Mouse (Mus musculus) splenic B cell, adult 2 months (primary cell): ENCODE results near the gene Fn1.

Experiments used
- DNase-seq: peaks from one replicate; pipeline ENCODE4 v3.0.0-alpha.2; 2011; ENCODE audit warnings: low read depth, low spot score
- H3K27me3 ChIP-seq: 2 replicates; pipeline ENCODE4 v1.6.1; 2012; ENCODE audit warnings: mild to moderate bottlenecking, low read length, moderate library complexity, mixed read lengths; ENCODE audit not compliant: control insufficient read depth, poor library complexity, insufficient read depth, severe bottlenecking
- H3K36me3 ChIP-seq: 2 replicates; pipeline ENCODE4 v1.6.1; 2012; ENCODE audit warnings: mild to moderate bottlenecking, low read length, moderate library complexity, mixed read lengths; ENCODE audit not compliant: control insufficient read depth, poor library complexity, insufficient read depth, severe bottlenecking

The Fn1 gene

DNA sequence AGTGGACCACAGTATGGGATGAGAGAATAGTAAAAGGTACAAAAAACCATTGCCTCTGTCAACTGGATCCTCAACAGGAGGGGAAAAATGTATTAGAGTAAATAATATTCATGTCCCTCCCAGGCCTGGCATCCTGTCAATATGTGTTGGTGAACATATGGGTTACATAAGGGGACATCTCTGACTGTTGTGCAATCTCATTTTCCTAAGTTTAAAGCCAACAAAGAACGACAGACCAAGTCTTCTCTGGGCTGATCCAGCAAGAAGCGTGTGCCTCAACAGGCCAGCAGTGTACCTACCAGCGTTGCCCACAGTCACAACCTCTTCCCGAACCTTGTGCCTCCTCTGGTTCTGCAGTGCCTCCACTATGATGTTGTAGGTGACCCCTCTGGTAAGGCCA, 57.6 kb downstream of the Fn1 start:
- no peak for DNase-seq
- no peaks in the 10 kb centered on the region for H3K27me3 ChIP-seq
- H3K36me3 ChIP-seq: no peaks in the 10 kb centered on the region; the same call in 1 of the 2 replicates

DNA sequence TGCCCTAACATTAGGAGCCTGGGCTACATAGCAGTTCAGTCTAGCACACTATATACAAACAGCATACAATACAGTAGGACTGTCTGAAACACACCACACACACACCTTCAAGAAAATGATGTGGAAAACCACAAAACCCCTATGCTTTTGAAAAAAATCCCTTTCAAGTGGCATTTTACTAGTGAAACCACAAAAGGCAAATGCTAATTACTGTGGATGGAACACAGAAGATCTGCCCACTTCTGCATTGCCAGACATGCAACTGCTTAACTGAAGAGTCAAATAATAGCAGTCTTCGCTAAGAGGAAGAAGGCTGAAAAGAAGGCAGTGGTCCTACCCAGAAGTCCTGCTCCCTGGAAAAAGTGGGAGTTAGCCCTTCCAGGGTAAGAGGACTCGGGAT, 58.7 kb downstream of the Fn1 start:
- no peak for DNase-seq
- Histone ChIP-seq H3K27me3 (no peaks in the 10 kb centered on the region), H3K36me3 (no peaks in the 10 kb centered on the region; the same call in 1 of the 2 replicates)

DNA sequence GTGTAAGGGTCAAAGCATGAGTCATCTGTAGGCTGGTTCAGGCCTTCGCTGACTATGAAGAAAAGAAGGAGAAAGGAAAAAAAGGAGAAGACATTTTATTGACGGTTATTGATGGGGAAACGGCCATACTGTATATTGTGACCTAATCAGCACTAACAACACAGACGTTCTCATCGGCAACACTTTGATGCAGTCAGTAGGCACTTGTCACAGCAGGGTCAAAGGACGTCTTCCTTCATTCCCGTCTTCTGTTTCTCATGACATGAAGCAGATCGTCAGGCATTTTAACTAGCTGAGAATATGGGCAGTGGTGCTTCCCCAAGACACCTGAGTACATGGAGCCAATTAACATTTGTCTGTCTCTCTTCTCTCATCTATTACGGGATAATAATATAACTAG, 59.8 kb downstream of the Fn1 start:
- no peak for DNase-seq
- Histone ChIP-seq H3K36me3 (no peaks in the 10 kb centered on the region; the same call in 1 of the 2 replicates), H3K27me3 (no peaks in the 10 kb centered on the region)

DNA sequence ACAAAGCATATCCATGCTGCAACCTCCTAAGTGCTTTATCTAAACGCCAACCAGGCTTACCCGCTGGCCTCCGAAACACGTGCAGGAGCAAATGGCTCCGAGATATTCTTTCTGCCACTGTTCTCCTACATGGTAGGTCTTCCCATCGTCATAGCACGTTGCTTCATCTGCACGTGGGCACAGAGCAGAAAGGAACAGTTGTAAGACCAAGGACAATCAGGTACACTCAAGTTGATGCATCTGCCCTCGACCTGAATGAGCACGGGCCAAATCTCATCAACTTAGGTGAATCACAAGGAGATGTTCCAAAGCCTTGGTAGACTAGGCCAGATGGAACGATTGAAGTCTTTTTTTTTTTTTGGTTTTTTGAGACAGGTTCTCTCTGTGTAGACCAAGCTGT, 63.0 kb downstream of the Fn1 start:
- no peak for DNase-seq
- H3K27me3 ChIP-seq: no peaks in the 10 kb centered on the region
- H3K36me3 ChIP-seq: no peaks in the 10 kb centered on the region

DNA sequence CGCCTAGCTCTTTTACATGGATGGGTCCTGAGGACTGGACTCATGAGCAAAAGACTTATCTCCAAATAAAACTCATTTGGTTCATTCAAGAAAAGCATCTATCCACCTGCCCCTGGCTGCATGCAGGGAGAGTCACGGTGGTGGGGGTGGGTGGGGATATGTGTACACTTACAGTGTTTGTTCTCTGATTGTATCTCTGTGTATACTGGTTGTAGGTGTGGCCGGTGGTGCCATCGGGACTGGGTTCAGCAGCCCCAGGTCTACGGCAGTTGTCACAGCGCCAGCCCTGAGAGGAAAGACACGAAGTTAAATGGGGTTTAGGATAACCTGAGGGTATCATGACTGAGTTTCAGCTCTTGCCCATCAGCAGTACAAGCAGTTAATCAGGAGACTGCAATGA, 66.3 kb downstream of the Fn1 start:
- Histone ChIP-seq H3K27me3 (no peaks in the 10 kb centered on the region; the same call in 1 of the 2 replicates), H3K36me3 (no peaks in the 10 kb centered on the region)
- DNase-seq: no peak

DNA sequence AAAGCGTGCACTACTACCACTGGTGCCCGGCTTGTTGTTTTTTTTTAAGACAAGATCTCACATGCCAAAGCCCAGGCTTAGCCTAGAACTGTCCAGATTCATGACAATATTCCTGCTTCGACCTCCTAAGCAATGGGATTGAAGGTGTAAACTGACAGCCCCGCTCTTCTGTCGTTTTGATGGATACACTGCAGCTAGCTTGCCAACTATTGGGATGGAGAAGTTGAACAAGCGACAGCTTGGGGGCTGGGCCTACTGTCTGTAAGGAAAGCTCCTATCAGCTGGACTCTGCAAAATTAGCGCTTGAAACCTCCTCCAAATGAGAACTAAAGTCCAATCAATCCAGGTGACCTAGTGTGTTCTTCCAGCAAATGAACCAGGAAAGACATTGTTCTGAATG, 69.1 kb downstream of the Fn1 start:
- no peak for DNase-seq
- Histone ChIP-seq H3K27me3 (no peaks in the 10 kb centered on the region; the same call in 1 of the 2 replicates), H3K36me3 (peaks cover 2% of the 10 kb centered on the region; the same call in 1 of the 2 replicates)

DNA sequence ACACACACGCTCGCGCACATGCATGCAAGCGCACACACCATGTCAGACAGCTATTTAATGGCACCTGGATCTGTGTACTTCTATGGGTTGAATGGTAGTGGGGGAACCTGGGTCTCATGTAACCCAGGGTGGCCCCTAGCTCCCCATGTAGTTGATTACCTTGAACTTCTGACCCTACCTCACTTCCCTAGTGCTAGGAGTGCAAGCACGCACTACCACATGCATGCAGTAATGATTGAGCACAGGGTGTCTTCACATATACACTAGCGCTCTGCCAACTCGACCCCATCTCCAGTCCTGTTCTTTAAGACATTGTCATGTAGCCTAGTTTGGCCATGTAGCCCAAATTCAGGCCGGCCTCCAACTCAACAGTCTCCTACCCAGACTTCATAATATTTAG, 69.7 kb downstream of the Fn1 start:
- H3K36me3 ChIP-seq: peaks cover 5% of the 10 kb centered on the region
- DNase-seq: no peak
- H3K27me3 ChIP-seq: no peaks in the 10 kb centered on the region; the same call in 1 of the 2 replicates

DNA sequence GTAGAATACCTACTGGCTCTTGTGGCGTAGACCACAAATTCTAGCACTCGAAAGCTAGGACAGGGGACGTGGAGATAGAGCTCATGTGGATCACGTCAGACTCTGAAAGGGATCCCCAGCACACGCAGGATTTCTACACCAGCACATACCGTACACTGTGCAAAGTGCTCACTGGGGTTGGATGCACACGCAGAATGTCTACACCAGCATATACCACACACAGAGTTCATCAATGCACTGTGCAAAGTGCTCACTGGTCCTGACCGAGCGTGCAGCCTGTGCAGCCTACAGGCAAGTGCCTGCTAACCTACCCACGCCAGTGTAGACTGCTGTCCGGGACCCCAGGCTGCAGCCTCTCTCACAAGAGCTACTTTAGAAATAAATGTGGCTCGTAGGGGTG, 72.6 kb downstream of the Fn1 start:
- peaks cover 14% of the 10 kb centered on the region for H3K36me3 ChIP-seq
- no peak for DNase-seq
- no peaks in the 10 kb centered on the region; the same call in 1 of the 2 replicates for H3K27me3 ChIP-seq

DNA sequence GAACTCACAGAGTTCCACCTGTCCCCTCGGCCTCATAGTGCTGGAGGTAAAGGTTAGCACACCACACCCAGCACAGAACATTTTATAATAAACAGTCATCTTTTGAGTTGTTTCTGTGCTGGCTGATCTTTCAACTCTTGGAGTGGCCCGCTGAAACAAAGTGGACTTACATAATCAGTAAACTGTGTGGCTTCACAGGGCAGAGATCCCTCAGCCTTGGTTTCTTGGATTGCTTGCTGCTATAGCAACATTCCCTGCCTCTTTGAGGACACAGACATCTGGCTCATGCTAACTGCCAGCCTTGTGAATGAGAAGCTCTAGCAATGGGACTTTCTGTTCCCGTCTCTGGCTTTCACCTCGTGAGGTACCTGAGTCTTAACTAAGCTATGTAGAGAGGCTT, 73.5 kb downstream of the Fn1 start:
- Histone ChIP-seq H3K36me3 (peaks cover 16% of the 10 kb centered on the region), H3K27me3 (no peaks in the 10 kb centered on the region; the same call in 1 of the 2 replicates)
- no peak for DNase-seq

DNA sequence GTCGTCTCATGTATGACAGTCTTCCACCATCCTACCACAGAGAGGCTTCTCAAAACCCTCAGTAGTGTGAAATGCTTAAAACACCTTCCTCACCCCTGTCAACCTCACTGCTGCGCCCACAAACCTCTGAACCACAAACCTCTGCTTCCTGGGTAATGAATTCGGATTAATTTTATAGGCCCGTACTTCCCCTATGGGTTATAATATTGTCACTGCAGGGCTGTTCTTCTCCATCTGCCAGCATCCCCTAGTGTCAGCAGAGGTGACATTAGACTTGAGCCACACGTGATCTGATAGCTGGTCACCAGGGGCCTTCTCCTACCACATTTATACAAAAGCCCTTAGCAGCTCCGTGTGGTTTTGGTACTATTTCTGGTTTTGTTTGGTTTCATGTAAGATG, 76.2 kb downstream of the Fn1 start:
- Histone ChIP-seq H3K36me3 (peaks cover 24% of the 10 kb centered on the region), H3K27me3 (no peaks in the 10 kb centered on the region)
- DNase-seq: no peak

DNA sequence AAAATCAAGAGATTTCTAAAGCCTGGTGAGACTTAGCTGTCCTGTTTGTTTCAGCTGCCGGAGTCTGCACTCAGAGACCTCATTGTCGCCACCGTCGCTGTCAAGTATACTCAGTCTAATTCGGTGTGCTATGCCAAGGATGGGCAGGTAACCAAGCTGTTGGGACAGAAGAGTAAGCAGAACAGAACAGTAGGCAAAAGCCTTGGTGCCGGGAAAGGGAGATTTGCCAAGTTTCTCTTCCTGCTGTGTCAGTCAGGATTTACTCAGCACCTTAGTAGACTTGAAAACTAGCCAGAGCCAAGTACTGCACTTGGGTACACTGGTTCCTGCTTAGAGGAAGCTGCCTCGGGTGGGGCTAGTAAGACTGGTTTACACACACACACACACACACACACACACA, 77.0 kb downstream of the Fn1 start:
- Histone ChIP-seq H3K27me3 (no peaks in the 10 kb centered on the region), H3K36me3 (peaks cover 24% of the 10 kb centered on the region)
- DNase-seq: no peak

DNA sequence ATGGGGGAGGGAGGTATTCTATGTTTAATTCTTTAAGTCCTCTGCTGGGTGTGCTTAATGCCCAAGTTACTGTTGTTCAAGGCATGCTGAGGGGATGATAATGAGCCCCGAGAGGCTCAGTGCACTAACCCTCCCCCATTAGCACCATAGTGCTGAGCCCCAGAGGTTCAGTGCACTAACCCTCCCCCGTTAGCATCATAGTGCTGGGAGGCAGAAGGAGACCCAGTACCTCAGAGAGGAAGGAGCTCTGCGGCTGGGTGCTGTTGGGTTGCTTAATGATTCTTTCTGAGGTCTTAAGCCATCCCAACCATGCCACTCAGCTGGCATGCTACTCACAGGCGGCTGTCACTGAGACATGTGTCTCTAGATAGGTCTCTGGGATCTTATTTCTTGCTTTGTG, 82.9 kb downstream of the Fn1 start:
- DNase-seq: no peak
- Histone ChIP-seq H3K36me3 (peaks cover 16% of the 10 kb centered on the region), H3K27me3 (no peaks in the 10 kb centered on the region)

DNA sequence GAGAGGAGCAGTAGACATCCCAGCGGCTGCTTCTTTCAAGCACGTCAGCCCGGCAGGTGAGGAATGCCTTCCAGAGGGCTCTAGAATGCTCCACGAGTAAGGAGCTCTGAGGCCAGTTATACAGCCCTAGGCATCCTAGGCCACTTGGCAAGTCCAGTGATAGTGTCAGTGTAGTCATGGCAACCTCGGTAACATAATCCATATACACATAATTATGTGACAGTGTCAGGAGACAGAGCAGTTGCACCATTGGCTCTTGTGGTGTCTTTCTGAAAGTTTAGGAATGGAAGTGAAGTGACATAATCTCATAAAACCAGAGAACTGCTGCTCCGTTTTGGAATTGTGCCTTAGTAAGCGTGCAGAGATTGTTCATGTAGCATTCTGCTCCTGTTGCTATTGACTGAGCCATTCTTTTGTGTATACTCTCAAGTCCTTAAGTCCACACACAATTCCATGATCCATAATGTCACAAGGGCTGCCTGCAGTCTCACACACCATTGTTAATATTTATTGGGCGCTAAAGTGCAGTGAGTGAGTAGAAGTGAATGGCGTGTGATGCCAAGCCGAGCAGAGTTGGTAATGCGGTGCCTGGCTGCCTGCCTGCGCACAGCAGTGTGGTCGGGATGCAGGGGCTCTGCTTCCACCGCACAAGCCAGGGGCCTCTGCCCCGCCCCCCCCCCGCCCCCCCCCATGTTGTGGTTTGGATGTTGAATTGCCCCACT, 85.0 kb downstream of the Fn1 start:
- no peak for DNase-seq
- no peaks in the 10 kb centered on the region for H3K27me3 ChIP-seq
- peaks cover 22% of the 10 kb centered on the region for H3K36me3 ChIP-seq

DNA sequence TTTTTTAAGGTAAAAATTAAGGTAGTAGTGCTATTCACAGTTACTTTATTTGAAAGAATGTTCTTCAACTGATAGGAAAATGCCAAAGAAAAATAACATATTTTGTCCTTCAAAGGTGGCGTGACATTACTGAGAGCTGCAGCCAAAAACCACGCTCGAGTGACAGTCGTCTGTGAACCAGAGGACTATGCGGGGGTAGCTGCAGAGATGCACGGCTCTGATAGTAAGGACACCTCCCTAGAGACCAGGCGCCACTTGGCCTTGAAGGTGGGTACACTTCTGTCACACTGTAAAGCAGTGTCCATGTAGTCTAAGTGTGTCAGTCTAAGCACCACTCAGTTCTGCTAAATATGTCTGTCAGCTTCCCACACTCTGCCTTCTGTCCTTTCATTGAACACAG, 88.7 kb downstream of the Fn1 start:
- Histone ChIP-seq H3K27me3 (no peaks in the 10 kb centered on the region), H3K36me3 (peaks cover 18% of the 10 kb centered on the region)
- DNase-seq: no peak

DNA sequence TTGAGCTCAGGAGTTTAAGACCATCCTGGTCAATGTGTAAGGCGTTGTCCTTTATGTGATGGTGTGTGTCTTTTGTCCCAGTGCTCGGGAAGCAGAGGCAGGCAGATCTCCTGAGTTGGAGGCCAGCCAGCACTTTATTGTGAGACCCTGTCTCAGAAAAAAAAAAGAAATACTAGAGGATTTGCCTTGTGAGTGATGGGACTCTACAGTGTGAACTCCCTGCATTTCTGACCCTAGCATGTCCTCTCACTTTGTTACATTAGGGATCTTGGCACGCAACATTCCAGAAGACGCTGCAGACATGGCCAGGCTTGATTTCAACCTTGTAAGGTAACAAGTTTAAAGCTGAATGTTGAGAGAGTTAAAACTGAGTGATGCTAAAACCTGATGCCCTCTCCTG, 92.4 kb downstream of the Fn1 start:
- H3K27me3 ChIP-seq: no peaks in the 10 kb centered on the region
- DNase-seq: no peak
- peaks cover 19% of the 10 kb centered on the region for H3K36me3 ChIP-seq
